Comparison of ENCODE assay signal across 17 mouse cellular contexts in genomic region chr1:193538425-193538824, GRCm38 (mm10).
A peak's percentile ranks its signal among the peaks of the same experiment; 100 is the strongest.
DNase-seq lines count a peak whose midpoint lies in the region; ATAC-seq lines count a peak whose summit lies in the region.
"Had no signal": no experiment of that assay in that cellular context is flagged by ENCODE, and none has a peak within 500 bp of the region (broad histone marks: within the 10 kb centered on the region; RNA-seq: fewer than 3 reads in every experiment).

No protein-coding gene starts in this region.

- no peak overlapping the region for H3K9ac ChIP-seq in kidney, embryonic 16.5 days (replicated peaks; ENCODE audit: low read length)
- H3K9ac ChIP-seq in limb, embryonic 15.5 days = no peak overlapping the region
- H3K9ac ChIP-seq in liver, embryonic 12.5 days = no peak overlapping the region
- H3K9ac ChIP-seq: hindbrain, embryonic 12.5 days; limb, embryonic 13.5 days; lung, embryonic 14.5 days had no signal

- H3K4me1 ChIP-seq in kidney, embryonic 16.5 days (ENCODE audit: insufficient read depth, low read length) = peaks cover 21% of the 10 kb centered on the region; the same call in 1 of the 2 replicates
- peaks cover 27% of the 10 kb centered on the region for H3K4me1 ChIP-seq in limb, embryonic 15.5 days
- H3K4me1 ChIP-seq in liver, embryonic 12.5 days = no peaks in the 10 kb centered on the region

- H3K9me3 ChIP-seq in kidney, embryonic 16.5 days (ENCODE audit: low read length) = no peaks in the 10 kb centered on the region
- H3K9me3 ChIP-seq in limb, embryonic 15.5 days = no peaks in the 10 kb centered on the region
- no peaks in the 10 kb centered on the region for H3K9me3 ChIP-seq in liver, embryonic 12.5 days (replicated peaks)
- H3K9me3 ChIP-seq: hindbrain, embryonic 12.5 days; limb, embryonic 13.5 days had no signal

- no peak for ATAC-seq in kidney, embryonic 16.5 days (ENCODE audit: low FRiP score, low TSS enrichment)
- ATAC-seq in limb, embryonic 15.5 days (ENCODE audit: insufficient number of reproducible peaks, low FRiP score, low TSS enrichment, low read depth) = no peak
- no peak for ATAC-seq in CD4-positive, CD25-positive, alpha-beta regulatory T cell, adult 4 months
- ATAC-seq in liver, embryonic 12.5 days = no peak

- 59% methylated on average over 2 of the region's 2 CpGs for WGBS in kidney, embryonic 16.5 days
- WGBS in limb, embryonic 15.5 days = 40% methylated on average over 2 of the region's 2 CpGs
- WGBS in liver, embryonic 12.5 days (ENCODE audit: insufficient replicate concordance) = 85% methylated on average over 2 of the region's 2 CpGs

- H3K27ac ChIP-seq in kidney, embryonic 16.5 days (ENCODE audit: low read length) = peak overlapping the region; percentile 89
- peak overlapping the region; percentile 22; the same call in 1 of the 2 replicates for H3K27ac ChIP-seq in limb, embryonic 15.5 days
- no peak overlapping the region for H3K27ac ChIP-seq in liver, embryonic 12.5 days
- H3K27ac ChIP-seq: hindbrain, embryonic 12.5 days; limb, embryonic 13.5 days had no signal

- no peak overlapping the region for H3K4me3 ChIP-seq in kidney, embryonic 16.5 days (ENCODE audit: low read length)
- H3K4me3 ChIP-seq in limb, embryonic 15.5 days = no peak overlapping the region
- no peak overlapping the region for H3K4me3 ChIP-seq in liver, embryonic 12.5 days
- H3K4me3 ChIP-seq: hindbrain, embryonic 12.5 days; limb, embryonic 13.5 days; myocyte had no signal

- H3K27me3 ChIP-seq in kidney, embryonic 16.5 days (ENCODE audit: insufficient read depth, low read length) = no peaks in the 10 kb centered on the region
- no peaks in the 10 kb centered on the region for H3K27me3 ChIP-seq in limb, embryonic 15.5 days
- peaks cover 13% of the 10 kb centered on the region; the same call in 1 of the 2 replicates for H3K27me3 ChIP-seq in liver, embryonic 12.5 days (replicated peaks)
- H3K27me3 ChIP-seq: hindbrain, embryonic 12.5 days had no signal

- no peak overlapping the region for H3K4me2 ChIP-seq in kidney, embryonic 16.5 days (replicated peaks; ENCODE audit: low read depth, low read length)
- H3K4me2 ChIP-seq in limb, embryonic 15.5 days = no peak overlapping the region
- H3K4me2 ChIP-seq in liver, embryonic 12.5 days = no peak overlapping the region
- H3K4me2 ChIP-seq: hindbrain, embryonic 12.5 days; limb, embryonic 13.5 days; lung, embryonic 14.5 days had no signal

- peak; percentile 14 for DNase-seq in kidney, adult 18-20 months
- no peak for DNase-seq in kidney, adult 11 months
- DNase-seq in Muller cell, postnatal 12 days (ENCODE audit: inconsistent ontology term) = peak; percentile 48
- no peak for DNase-seq in adrenal gland, postnatal 25 days
- DNase-seq: adrenal gland, adult 8-10 months; B cell, adult 2 months; layer of hippocampus, postnatal 36 days; right cerebral cortex, postnatal 25 days; thymus, postnatal 4 days had no signal

- H3K36me3 ChIP-seq in kidney, embryonic 16.5 days (ENCODE audit: insufficient read depth, low read length) = no peaks in the 10 kb centered on the region
- H3K36me3 ChIP-seq in limb, embryonic 15.5 days = no peaks in the 10 kb centered on the region
- no peaks in the 10 kb centered on the region for H3K36me3 ChIP-seq in liver, embryonic 12.5 days
- H3K36me3 ChIP-seq: hindbrain, embryonic 12.5 days; limb, embryonic 13.5 days had no signal

Comparison
In these comparisons a context has a peak if more than half of its experiments do, and no peak if none do; other contexts are left out.
1. DNase-seq: peak in kidney, adult 18-20 months (single experiment) and Muller cell, postnatal 12 days (single experiment); none in kidney, adult 11 months (single experiment) and adrenal gland, postnatal 25 days (single experiment).